Mouse (Mus musculus): ENCODE results near the gene 2210011C24Rik. TPM values are rescaled to one million over a fixed set of nuclear protein-coding genes. Genes with fewer than 3 reads are reported as not detected.

2210011C24Rik gene
- polyA plus RNA-seq, 1 experiment from 2014 or later, result 0.16 TPM

DNA sequence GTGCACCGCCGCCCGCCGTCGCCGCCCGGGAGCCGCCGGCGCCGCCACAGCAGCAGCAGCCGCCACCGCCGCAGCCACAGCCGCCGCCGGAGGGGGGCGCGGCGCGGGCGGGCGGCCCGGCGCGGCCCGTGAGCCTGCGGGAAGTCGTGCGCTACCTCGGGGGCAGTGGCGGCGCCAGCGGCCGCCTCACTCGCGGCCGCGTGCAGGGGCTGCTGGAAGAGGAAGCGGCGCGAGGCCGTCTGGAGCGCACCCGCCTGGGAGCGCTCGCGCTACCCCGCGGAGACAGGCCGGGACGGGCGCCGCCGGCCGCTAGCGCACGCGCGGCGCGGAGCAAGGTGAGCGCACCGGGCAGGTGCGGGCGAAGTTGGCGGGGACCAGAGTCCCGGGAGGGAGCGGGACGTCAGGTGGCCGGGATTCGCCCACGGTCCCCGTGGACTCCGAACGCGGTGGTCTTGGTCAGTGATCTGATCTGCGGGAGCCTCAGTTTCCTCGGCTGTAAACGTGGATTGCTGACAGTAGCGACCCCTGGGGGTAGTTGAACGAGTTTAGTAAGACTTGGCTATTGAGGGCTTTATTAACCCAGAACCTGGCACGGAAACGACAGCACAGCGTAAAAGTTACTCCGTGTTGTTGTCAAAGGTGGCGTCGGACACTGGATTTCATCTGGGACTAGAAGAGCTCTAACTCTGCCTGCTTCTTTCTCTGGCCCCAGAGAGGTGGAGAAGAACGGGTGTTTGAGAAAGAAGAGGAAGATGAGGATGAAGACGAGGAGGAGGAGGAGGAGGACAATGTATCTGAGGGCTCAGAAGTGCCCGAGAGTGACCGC lies 13.5 kb downstream of the 2210011C24Rik start:
- Histone ChIP-seq H3K4me3 (ENCODE audit: control insufficient read depth in 1 of 2, insufficient read depth in 1 of 2, low read depth in 1 of 2, low read length in 2 of 2) (peak overlapping the region; percentile 52 to 82), H3K36me3 (ENCODE audit: control insufficient read depth, insufficient read depth, low read length) (peaks cover 57% of the 10 kb centered on the region), H3K9me3 (ENCODE audit: control insufficient read depth, low read length) (no peaks in the 10 kb centered on the region), H3K4me2 (ENCODE audit: low read length) (peak overlapping the region; percentile 94), H3K27ac (replicated peaks in 1 of 2; ENCODE audit: control insufficient read depth in 1 of 2, insufficient read depth in 1 of 2, low read depth in 2 of 2, low read length in 2 of 2) (peak overlapping the region; percentile 6 to 95; a peak in 3 of 4 replicates), H3K9ac (ENCODE audit: low read length) (peak overlapping the region; percentile 91), H3K27me3 (ENCODE audit: control insufficient read depth, insufficient read depth, low read length) (no peaks in the 10 kb centered on the region), H3K4me1 (ENCODE audit: control insufficient read depth in 2 of 2, insufficient read depth in 2 of 2, low read length in 2 of 2) (peaks cover 15 to 19% of the 10 kb centered on the region in 2 experiments)
- WGBS, result 2% methylated on average over 62 of the region's 92 CpGs
- no peak for ATAC-seq (ENCODE audit: insufficient number of reproducible peaks, insufficient read depth, low FRiP score, low read depth)

DNA sequence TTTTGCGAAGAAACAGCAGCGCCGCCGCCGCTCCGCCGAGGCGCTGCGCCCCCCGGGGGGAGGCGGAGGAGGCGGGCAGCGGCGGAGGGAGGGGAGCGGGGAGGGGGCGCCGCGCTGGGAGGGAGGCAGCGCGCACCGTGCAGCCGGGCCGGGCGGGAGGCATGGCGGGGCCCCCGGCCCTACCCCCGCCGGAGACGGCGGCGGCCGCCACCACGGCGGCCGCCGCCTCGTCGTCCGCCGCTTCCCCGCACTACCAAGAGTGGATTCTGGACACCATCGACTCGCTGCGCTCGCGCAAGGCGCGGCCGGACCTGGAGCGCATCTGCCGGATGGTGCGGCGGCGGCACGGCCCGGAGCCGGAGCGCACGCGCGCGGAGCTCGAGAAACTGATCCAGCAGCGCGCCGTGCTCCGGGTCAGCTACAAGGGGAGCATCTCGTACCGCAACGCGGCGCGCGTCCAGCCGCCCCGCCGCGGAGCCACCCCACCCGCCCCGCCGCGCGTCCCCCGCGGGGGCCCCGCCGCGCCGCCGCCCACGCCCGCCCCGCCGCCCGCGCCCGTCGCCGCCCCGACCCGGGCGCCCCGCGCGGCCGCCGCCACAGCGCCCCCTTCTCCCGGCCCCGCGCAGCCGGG lies 14.3 kb downstream of the 2210011C24Rik start, which contains the start of gene Samd1:
Gene Samd1 (plus strand): TSS at position 162 of the 631 bp plus-strand sequence.
- no peak for ATAC-seq (ENCODE audit: insufficient number of reproducible peaks, insufficient read depth, low FRiP score, low read depth)

DNA sequence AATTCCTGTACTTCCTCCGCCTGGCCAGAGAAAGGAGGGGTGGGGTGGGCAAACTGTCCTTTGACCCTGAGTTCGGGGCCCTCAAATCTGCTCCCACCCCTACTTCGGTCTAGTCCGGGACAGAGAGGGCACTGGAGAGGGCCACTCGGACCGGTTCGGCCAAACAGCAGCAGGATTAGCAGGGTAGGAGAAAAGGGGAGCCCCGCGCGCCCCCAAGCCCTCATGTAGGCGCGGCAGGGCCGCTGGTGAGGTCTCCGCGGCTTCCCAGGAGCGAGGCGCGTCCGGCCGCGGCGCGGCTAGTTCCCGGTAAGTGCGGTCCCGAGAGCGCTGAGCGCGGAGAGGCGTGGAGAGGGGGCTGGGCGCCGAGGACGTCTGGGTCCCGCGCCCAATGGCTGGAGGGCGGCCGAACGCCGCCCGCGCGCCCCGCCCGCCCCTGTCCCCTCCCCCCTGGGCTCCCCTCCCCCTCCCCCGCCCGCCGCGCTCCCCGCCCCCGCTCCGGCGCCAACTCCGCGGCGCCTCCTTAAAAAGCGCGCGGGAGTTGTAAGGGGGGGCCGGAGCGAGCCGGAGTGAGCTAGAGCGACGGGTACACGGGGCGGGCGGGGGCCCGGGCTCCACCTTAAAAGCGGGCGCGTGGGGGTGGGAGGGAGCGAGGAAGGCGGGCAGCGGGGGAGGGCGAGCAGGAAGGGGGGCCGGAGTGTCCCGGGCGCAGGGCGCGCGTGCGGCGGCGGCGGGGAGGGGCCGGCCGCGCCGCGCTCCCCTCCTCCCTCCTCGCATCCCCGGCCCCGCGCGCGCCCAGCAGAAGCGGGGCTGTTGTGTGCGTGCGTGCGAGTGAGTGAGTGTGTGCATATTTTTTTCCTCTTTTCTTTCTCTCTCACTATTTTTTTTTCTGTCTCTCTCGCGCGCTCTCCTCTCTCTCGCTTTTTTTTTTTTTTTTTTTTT lies 15.1 kb downstream of the 2210011C24Rik start:
- Histone ChIP-seq H3K4me2 (ENCODE audit: low read length) (peak overlapping the region; percentile 94), H3K4me1 (ENCODE audit: control insufficient read depth in 2 of 2, insufficient read depth in 2 of 2, low read length in 2 of 2) (peaks cover 15 to 19% of the 10 kb centered on the region in 2 experiments), H3K36me3 (ENCODE audit: control insufficient read depth, insufficient read depth, low read length) (peaks cover 60% of the 10 kb centered on the region), H3K4me3 (ENCODE audit: control insufficient read depth in 1 of 2, insufficient read depth in 1 of 2, low read depth in 1 of 2, low read length in 2 of 2) (peak overlapping the region; percentile 85 to 86), H3K9me3 (ENCODE audit: control insufficient read depth, low read length) (no peaks in the 10 kb centered on the region), H3K27me3 (ENCODE audit: control insufficient read depth, insufficient read depth, low read length) (no peaks in the 10 kb centered on the region), H3K27ac (replicated peaks in 1 of 2; ENCODE audit: control insufficient read depth in 1 of 2, insufficient read depth in 1 of 2, low read depth in 2 of 2, low read length in 2 of 2) (peak overlapping the region; percentile 92 to 95), H3K9ac (ENCODE audit: low read length) (peak overlapping the region; percentile 91)
- WGBS, result under 1% methylated on average over 36 of the region's 103 CpGs
- peak; percentile 81 for ATAC-seq (ENCODE audit: insufficient number of reproducible peaks, insufficient read depth, low FRiP score, low read depth)

More for the DNA sequence above, 14.3 kb downstream of the 2210011C24Rik start, which contains the start of gene Samd1:
- Histone ChIP-seq H3K36me3 (ENCODE audit: control insufficient read depth, insufficient read depth, low read length) (peaks cover 57% of the 10 kb centered on the region), H3K4me2 (ENCODE audit: low read length) (peak within 1 kb of the TSS; percentile 94), H3K27me3 (ENCODE audit: control insufficient read depth, insufficient read depth, low read length) (no peaks in the 10 kb centered on the region), H3K27ac (replicated peaks in 1 of 2; ENCODE audit: control insufficient read depth in 1 of 2, insufficient read depth in 1 of 2, low read depth in 2 of 2, low read length in 2 of 2) (peak within 1 kb of the TSS; percentile 92 to 95), H3K9ac (ENCODE audit: low read length) (peak within 1 kb of the TSS; percentile 91), H3K4me3 (ENCODE audit: control insufficient read depth in 1 of 2, insufficient read depth in 1 of 2, low read depth in 1 of 2, low read length in 2 of 2) (peak within 1 kb of the TSS; percentile 85 to 86), H3K9me3 (ENCODE audit: control insufficient read depth, low read length) (no peaks in the 10 kb centered on the region), H3K4me1 (ENCODE audit: control insufficient read depth in 2 of 2, insufficient read depth in 2 of 2, low read length in 2 of 2) (peaks cover 15 to 19% of the 10 kb centered on the region in 2 experiments)
- WGBS, result under 1% methylated on average over 72 of the region's 112 CpGs

DNA sequence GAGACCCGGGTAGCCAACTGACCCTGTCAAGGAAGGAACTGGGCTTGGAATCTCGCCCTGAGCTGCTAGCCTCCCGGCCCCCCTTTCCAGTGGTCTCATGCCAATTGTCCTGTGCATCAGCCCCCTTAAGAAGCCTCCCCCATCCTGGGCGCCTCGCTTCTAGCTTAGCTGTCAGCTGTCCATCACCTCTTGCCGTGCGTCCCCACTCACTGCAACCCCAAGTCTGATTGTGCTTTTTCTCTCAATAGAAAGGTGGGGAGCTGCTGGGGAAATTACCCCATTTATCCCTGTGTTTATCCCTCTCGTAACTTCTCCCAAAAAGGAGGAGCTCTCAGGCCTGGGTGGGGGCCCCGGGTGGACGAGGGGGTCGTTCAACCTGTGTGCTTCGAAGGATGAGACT lies 16.0 kb downstream of the 2210011C24Rik start:
- ATAC-seq (ENCODE audit: insufficient number of reproducible peaks, insufficient read depth, low FRiP score, low read depth), result no peak
- Histone ChIP-seq H3K9ac (ENCODE audit: low read length) (peak overlapping the region; percentile 91; the same call in 1 of the 2 replicates), H3K27me3 (ENCODE audit: control insufficient read depth, insufficient read depth, low read length) (no peaks in the 10 kb centered on the region), H3K4me2 (ENCODE audit: low read length) (peak overlapping the region; percentile 94), H3K4me1 (ENCODE audit: control insufficient read depth in 2 of 2, insufficient read depth in 2 of 2, low read length in 2 of 2) (peaks cover 15 to 19% of the 10 kb centered on the region in 2 experiments), H3K4me3 (ENCODE audit: control insufficient read depth in 1 of 2, insufficient read depth in 1 of 2, low read depth in 1 of 2, low read length in 2 of 2) (peak overlapping the region; percentile 79 to 85; a peak in 2 of 4 replicates), H3K36me3 (ENCODE audit: control insufficient read depth, insufficient read depth, low read length) (peaks cover 63% of the 10 kb centered on the region), H3K9me3 (ENCODE audit: control insufficient read depth, low read length) (no peaks in the 10 kb centered on the region), H3K27ac (replicated peaks in 1 of 2; ENCODE audit: control insufficient read depth in 1 of 2, insufficient read depth in 1 of 2, low read depth in 2 of 2, low read length in 2 of 2) (peak overlapping the region in 1 of 2 experiments; percentile 95; a peak in 2 of 4 replicates)
- WGBS, result 26% methylated on average over 12 of the region's 12 CpGs

DNA sequence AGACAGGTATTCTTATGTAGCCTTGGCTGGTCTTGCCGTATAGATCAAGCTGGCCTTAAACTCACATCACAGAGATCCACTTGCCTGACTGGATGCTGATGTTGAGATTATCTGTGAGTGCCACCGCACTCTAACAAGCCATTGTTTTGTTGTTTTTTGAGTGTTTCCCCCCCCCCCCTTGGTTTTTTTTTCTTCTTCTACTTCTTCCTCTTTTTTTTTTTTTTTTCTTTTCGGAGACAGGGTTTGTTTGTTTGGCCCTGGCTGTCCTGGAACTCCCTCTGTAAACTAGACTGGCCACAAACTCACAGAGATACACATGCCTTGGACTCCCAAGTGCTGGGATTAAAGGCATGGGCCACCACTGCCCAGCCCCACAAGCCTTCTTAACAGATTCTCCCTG lies 17.9 kb downstream of the 2210011C24Rik start:
- Histone ChIP-seq H3K9me3 (ENCODE audit: control insufficient read depth, low read length) (no peaks in the 10 kb centered on the region), H3K4me1 (ENCODE audit: control insufficient read depth in 2 of 2, insufficient read depth in 2 of 2, low read length in 2 of 2) (peaks cover 12% of the 10 kb centered on the region in 2 experiments), H3K9ac (ENCODE audit: low read length) (no peak overlapping the region), H3K4me2 (ENCODE audit: low read length) (no peak overlapping the region), H3K4me3 (ENCODE audit: control insufficient read depth in 1 of 2, insufficient read depth in 1 of 2, low read depth in 1 of 2, low read length in 2 of 2) (no peak overlapping the region), H3K27me3 (ENCODE audit: control insufficient read depth, insufficient read depth, low read length) (no peaks in the 10 kb centered on the region), H3K27ac (replicated peaks in 1 of 2; ENCODE audit: control insufficient read depth in 1 of 2, insufficient read depth in 1 of 2, low read depth in 2 of 2, low read length in 2 of 2) (no peak overlapping the region), H3K36me3 (ENCODE audit: control insufficient read depth, insufficient read depth, low read length) (peaks cover 64% of the 10 kb centered on the region)
- ATAC-seq (ENCODE audit: insufficient number of reproducible peaks, insufficient read depth, low FRiP score, low read depth), result no peak
- 70% methylated on average over 3 of the region's 3 CpGs for WGBS

DNA sequence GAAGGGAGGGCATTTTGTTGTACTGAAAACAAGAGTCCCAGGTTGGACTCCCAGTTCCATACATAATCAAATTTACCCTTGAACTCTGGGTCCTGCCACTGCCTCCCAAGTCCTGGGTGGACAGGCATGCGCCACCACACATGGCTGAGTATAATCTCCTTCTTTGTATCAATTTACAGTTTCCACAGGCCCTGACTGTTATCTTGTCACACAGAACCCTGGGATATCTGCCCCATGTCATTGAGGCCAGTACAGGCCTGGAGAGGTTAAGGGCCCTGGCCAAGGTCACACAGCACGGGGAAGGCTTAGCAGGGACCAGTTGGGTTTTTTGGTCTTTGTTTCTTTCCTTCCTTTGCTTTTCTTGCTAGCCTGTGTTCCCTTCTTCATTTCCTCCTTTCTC lies 19.5 kb downstream of the 2210011C24Rik start:
- no peak overlapping the region for H3K4me2 ChIP-seq (ENCODE audit: low read length)
- H3K27ac ChIP-seq (replicated peaks in 1 of 2; ENCODE audit: control insufficient read depth in 1 of 2, insufficient read depth in 1 of 2, low read depth in 2 of 2, low read length in 2 of 2), result no peak overlapping the region
- H3K27me3 ChIP-seq (ENCODE audit: control insufficient read depth, insufficient read depth, low read length), result no peaks in the 10 kb centered on the region
- no peak for ATAC-seq (ENCODE audit: insufficient number of reproducible peaks, insufficient read depth, low FRiP score, low read depth)
- H3K36me3 ChIP-seq (ENCODE audit: control insufficient read depth, insufficient read depth, low read length), result peaks cover 78% of the 10 kb centered on the region
- 64% methylated on average over 2 of the region's 2 CpGs for WGBS
- H3K9ac ChIP-seq (ENCODE audit: low read length), result no peak overlapping the region
- no peaks in the 10 kb centered on the region for H3K9me3 ChIP-seq (ENCODE audit: control insufficient read depth, low read length)
- H3K4me1 ChIP-seq (ENCODE audit: control insufficient read depth in 2 of 2, insufficient read depth in 2 of 2, low read length in 2 of 2), result peaks cover 8% of the 10 kb centered on the region in 2 experiments; a peak in 3 of 4 replicates
- no peak overlapping the region for H3K4me3 ChIP-seq (ENCODE audit: control insufficient read depth in 1 of 2, insufficient read depth in 1 of 2, low read depth in 1 of 2, low read length in 2 of 2)

DNA sequence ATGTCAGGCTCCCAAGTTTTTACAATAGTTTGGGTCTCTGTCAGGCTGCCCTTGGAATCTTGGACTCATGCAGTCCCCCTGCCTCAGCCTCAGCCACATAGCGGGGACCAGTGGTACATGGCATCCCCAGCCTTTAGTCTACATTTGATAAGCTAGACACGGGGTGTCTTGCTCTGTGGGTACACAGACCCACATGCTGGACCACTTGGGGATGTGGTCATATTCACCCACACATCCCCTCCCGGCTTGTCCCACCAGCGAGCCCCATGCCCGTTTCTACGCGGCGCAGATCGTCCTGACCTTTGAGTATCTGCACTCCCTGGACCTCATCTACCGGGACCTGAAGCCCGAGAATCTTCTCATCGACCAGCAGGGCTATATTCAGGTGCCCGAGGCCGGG lies 21.8 kb downstream of the 2210011C24Rik start:
- WGBS, result 96% methylated on average over 14 of the region's 14 CpGs

More for the DNA sequence above, 21.8 kb downstream of the 2210011C24Rik start:
- Histone ChIP-seq H3K9me3 (ENCODE audit: control insufficient read depth, low read length) (no peaks in the 10 kb centered on the region), H3K4me3 (ENCODE audit: control insufficient read depth in 1 of 2, insufficient read depth in 1 of 2, low read depth in 1 of 2, low read length in 2 of 2) (no peak overlapping the region), H3K36me3 (ENCODE audit: control insufficient read depth, insufficient read depth, low read length) (peaks cover 96% of the 10 kb centered on the region), H3K9ac (ENCODE audit: low read length) (no peak overlapping the region), H3K27ac (replicated peaks in 1 of 2; ENCODE audit: control insufficient read depth in 1 of 2, insufficient read depth in 1 of 2, low read depth in 2 of 2, low read length in 2 of 2) (no peak overlapping the region), H3K27me3 (ENCODE audit: control insufficient read depth, insufficient read depth, low read length) (no peaks in the 10 kb centered on the region), H3K4me1 (ENCODE audit: control insufficient read depth in 2 of 2, insufficient read depth in 2 of 2, low read length in 2 of 2) (no peaks in the 10 kb centered on the region), H3K4me2 (ENCODE audit: low read length) (no peak overlapping the region)
- no peak for ATAC-seq (ENCODE audit: insufficient number of reproducible peaks, insufficient read depth, low FRiP score, low read depth)
